Mouse (Mus musculus): Measurements from ENCODE around the gene Abhd12b. TPM values are rescaled to one million over a fixed set of nuclear protein-coding genes. Genes with fewer than 3 reads are reported as not detected.

Abhd12b gene
- polyA plus RNA-seq, 1 experiment = not detected

DNA sequence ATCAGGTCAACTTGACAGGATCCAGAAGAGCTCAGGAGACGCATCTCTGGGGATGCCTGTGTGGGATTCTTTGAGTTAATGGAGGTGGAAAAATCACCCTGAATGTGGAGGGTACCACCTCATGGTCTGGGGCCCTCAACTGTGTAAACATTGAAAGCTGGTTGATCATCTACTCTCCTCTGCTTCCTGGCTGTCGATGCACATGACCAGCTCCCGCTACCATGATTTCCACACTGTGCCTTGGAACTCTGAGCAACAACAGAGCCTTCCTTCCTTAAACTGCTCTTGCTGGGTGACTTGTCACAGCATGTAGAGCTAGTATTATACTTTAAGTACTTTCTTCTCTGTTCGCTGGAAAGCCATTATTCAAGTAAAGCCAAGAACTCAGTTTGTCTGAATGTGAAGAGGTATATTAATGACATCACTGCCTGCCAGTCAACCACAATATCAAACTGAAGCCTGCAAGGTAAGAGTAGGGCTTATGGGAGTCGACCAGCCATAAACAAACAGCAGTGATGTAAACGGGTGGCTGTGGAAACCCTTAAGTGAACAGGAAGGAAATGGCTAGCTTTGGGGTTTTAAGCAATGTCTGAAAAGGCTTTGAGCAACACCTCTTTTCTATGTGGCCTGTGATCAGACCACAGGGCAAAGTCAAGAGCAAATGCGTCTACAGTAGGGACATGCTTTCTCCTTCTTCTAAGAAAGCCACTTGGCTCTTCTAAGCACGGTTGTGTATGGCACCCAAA lies 65.0 kb downstream of the Abhd12b start:
- no peak for TF ChIP-seq GATA1 (IDR thresholded peaks at IDR 0.05; ENCODE audit: low read length)

DNA sequence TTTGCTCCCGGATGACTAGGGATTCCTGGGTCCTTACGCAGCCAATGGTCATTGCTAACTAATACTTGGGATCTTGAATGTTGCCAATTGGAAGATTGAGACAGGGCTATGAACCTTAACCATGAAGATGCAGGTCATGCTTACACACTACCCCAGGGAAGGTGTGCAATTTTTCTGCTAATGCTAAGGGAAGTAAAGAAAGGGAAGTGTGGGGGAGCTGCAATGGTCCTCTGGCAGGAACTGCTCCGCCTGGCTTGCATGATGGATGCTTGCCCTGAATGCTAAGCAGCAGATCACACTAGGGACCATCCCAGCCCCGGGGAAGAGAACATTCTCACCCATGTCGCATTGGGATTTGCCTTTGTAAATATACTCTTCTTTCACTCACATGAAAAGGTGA lies 67.5 kb downstream of the Abhd12b start:
- no peak for TF ChIP-seq GATA1 (IDR thresholded peaks at IDR 0.05; ENCODE audit: low read length)

DNA sequence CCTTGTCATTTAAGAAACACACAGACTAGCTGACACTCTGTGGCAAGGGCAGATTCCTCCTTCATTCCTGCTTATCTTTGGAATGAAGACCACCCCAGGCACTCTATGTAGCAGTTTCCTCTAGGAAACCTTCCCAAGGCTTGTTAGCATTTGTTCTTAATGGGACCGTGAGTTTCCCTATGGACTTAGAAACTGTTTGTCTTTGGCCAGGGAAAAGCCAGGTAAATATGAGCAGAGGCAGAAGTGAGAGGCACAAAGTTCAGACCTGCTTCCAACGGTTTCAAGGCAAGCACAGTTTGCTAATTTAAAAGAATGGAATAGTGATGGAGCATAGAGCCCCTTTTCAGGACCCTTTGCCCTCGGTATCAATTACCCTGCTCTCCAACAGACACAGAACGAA lies 69.4 kb downstream of the Abhd12b start:
- TF ChIP-seq GATA1 (IDR thresholded peaks at IDR 0.05; ENCODE audit: low read length) = no peak

DNA sequence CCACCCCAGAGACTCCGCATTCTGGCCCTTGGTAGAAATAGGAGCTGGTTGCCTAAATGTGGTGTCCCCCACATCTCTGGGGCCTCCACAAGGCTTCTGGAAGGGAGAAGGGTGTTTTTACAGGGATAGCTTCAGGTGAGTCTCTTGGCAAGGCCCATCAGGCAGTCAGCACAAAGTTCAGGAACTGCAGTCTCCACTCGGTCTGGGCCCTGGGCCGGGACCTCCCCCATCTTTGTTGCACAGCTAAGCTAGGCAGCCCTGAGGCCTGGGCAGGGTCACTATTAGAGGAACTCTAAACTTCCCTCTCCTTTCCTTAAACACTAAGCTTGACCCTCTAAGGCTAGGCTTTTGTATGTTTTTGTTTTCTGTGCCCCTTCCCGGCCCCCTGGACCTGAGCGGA lies 72.7 kb downstream of the Abhd12b start:
- no peak for TF ChIP-seq GATA1 (IDR thresholded peaks at IDR 0.05; ENCODE audit: low read length)

DNA sequence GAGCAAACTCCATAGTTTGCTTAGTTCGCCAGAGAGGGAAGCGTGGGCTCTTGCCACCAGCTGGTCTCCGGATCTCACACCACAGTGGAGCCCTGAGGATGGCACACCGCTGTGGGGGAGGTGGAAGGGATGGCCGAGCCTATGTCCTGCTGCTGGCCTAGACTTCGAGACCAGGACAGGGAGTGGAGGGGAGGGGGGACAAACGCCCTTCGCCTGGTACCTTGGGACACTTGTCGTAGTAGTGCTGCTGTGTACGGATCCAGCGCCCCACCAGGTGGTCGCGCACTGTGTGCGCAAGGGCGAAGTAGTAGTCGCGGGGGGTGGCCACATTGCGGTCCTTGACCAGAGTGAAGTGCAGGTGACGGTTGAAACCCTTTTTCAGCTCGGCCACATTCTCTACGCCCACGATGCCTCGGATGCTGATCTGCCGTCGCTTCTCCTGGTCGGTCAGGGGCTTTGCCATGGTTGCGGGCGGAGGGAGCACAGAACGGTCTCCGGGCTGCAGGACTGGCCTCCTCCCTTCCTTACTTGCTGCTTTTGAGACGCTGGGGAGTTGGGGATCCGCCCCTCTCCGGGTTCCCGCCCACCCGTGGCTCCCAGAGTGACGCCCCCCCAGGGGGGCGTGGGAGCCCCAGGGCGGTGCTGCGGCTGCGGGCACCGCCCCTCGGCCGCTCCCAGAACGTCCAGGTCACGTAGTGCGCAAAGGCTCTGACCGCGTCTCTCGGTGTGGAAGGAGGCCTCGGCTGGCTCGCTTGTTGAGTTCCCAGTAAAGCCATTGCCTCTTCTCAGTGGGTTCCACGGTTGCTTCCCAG lies 73.4 kb downstream of the Abhd12b start:
- no peak for TF ChIP-seq GATA1 (IDR thresholded peaks at IDR 0.05; ENCODE audit: low read length)

DNA sequence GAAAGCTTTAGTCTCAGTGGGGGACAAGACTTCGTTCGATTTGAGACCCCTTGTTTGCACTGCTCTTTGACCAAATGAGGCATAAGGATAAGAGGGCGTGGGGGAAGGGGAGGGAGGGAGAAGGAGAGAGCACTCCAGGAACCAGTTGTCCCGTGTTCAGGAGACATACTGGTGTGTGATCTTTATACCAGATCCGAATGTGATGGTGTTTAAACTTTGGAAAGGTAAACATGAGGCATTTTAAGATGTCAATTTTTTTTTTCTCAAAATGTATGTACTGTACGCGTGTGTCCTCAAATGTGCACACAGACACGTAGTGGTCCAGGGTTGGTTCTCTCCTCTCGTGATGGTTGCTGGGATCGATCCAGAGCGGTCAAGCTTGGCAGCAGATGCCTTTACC lies 74.2 kb downstream of the Abhd12b start:
- TF ChIP-seq GATA1 (IDR thresholded peaks at IDR 0.05; ENCODE audit: low read length) = no peak

DNA sequence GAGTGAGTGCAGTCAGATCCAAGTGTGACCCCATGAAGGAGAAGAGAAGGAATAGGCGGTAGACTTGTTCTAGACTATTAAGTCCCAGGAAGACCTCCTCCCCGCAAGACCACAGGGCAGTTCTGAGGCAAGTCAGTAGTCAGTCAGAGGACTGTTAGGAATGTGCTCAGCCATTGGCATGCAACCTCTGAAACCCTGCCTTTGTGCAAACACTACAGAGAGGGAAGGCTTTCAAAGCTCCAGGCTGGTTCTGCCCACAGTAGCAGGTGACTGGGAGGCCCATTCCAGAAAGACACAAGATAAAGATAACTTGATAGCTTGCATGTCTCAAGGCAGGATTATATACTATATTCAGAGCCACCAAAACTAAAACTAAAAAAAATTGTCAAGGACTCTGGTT lies 77.4 kb downstream of the Abhd12b start, which contains the start of gene Pygl:
Gene Pygl (minus strand): TSS at position 195 of the 400 bp plus-strand sequence.
- TF ChIP-seq GATA1 (IDR thresholded peaks at IDR 0.05; ENCODE audit: low read length) = no peak

DNA sequence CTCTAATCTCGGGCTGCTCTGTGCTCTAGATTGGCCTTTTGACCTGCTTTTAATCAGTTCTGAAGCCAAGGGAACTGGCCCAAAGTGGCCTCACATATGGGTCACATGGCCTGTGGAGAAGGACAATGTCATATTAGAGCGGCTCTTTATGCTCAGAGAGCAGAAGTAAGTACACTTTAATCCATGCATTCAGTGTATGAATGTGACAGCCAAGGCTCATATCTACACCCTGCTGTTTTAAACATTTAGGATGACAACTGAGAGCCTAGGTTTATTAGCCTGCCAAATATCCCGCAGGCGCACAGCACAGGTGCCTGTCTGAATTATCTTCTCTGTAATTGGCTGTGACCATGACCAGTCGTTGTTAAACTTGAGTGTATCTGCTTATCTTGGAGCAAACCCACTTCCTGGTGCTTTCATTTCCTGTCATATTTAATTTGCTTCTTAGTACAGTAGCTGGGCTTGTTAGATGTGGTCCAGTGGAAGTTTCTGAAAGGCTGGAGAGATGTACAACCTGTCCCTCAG lies 78.1 kb downstream of the Abhd12b start:
- peak; percentile 60 for TF ChIP-seq GATA1 (IDR thresholded peaks at IDR 0.05; ENCODE audit: low read length)

Other genes with a start within 250 kb of the Abhd12b start
- gene Sav1, start 167.1 kb upstream of the Abhd12b start, polyA plus RNA-seq (2012) = 32.3 and 41.9 TPM in 2 replicates
- gene Nin, start 40.4 kb upstream of the Abhd12b start, polyA plus RNA-seq (2012) = 17.9 and 21.4 TPM in 2 replicates
- 0.04 and 0.09 TPM in 2 replicates for gene Pygl, start 77.3 kb downstream of the Abhd12b start, polyA plus RNA-seq (2012)
- gene Trim9, start 193.5 kb downstream of the Abhd12b start, polyA plus RNA-seq (2012) = not detected in 2 replicates